8 mouse cellular contexts compared by ENCODE assay signal in genomic region chr19:47338396-47339164, GRCm38 (mm10).
DNase-seq lines count a peak whose midpoint lies in the region; ATAC-seq lines count a peak whose summit lies in the region.

No protein-coding gene starts in this region.

- 0 out of 2 replicates have a peak overlapping the region, but pooled peaks have one; percentile 0 for H3K9ac ChIP-seq in embryonic facial prominence, embryonic 15.5 days
- peak overlapping the region; percentile 43; the same call in 1 of the 2 replicates for H3K9ac ChIP-seq in neural tube, embryonic 15.5 days (replicated peaks)

- no peak overlapping the region; the same call in 1 of the 2 replicates for H3K27ac ChIP-seq in embryonic facial prominence, embryonic 15.5 days (replicated peaks)
- H3K27ac ChIP-seq in limb, embryonic 10.5 days, result peak overlapping the region; percentile 54; the same call in 1 of the 2 replicates
- H3K27ac ChIP-seq in neural tube, embryonic 15.5 days (replicated peaks), result no peak overlapping the region

- peaks cover 59% of the 10 kb centered on the region for H3K4me1 ChIP-seq in embryonic facial prominence, embryonic 15.5 days
- H3K4me1 ChIP-seq in limb, embryonic 10.5 days, result peaks cover 53% of the 10 kb centered on the region
- peaks cover 50% of the 10 kb centered on the region for H3K4me1 ChIP-seq in neural tube, embryonic 15.5 days

- ATAC-seq in embryonic facial prominence, embryonic 15.5 days (ENCODE audit: insufficient number of reproducible peaks, low FRiP score, low TSS enrichment, low read depth), result no peak
- peak; percentile 32; the same call in 1 of the 2 replicates for ATAC-seq in neural tube, embryonic 15.5 days (ENCODE audit: low FRiP score)

- no peaks in the 10 kb centered on the region for H3K36me3 ChIP-seq in embryonic facial prominence, embryonic 15.5 days
- no peaks in the 10 kb centered on the region for H3K36me3 ChIP-seq in limb, embryonic 10.5 days
- H3K36me3 ChIP-seq in neural tube, embryonic 15.5 days, result no peaks in the 10 kb centered on the region

- H3K4me2 ChIP-seq in embryonic facial prominence, embryonic 15.5 days (replicated peaks), result peak overlapping the region; percentile 55
- H3K4me2 ChIP-seq in neural tube, embryonic 15.5 days, result peak overlapping the region; percentile 65

- H3K9me3 ChIP-seq in embryonic facial prominence, embryonic 15.5 days (replicated peaks), result no peaks in the 10 kb centered on the region
- H3K9me3 ChIP-seq in limb, embryonic 10.5 days (replicated peaks), result no peaks in the 10 kb centered on the region
- no peaks in the 10 kb centered on the region for H3K9me3 ChIP-seq in neural tube, embryonic 15.5 days (replicated peaks)

- 35% methylated on average over 24 of the region's 24 CpGs for WGBS in embryonic facial prominence, embryonic 15.5 days
- 31% methylated on average over 24 of the region's 24 CpGs for WGBS in limb, embryonic 10.5 days
- WGBS in neural tube, embryonic 15.5 days, result 30% methylated on average over 24 of the region's 24 CpGs

- peak overlapping the region; percentile 31 for H3K4me3 ChIP-seq in embryonic facial prominence, embryonic 15.5 days (replicated peaks)
- H3K4me3 ChIP-seq in limb, embryonic 10.5 days, result peak overlapping the region; percentile 46
- peak overlapping the region; percentile 40 for H3K4me3 ChIP-seq in neural tube, embryonic 15.5 days (replicated peaks)

- H3K27me3 ChIP-seq in embryonic facial prominence, embryonic 15.5 days, result no peaks in the 10 kb centered on the region
- peaks cover 22% of the 10 kb centered on the region for H3K27me3 ChIP-seq in limb, embryonic 10.5 days (ENCODE audit: low read depth, poor library complexity, severe bottlenecking)
- peaks cover 25% of the 10 kb centered on the region for H3K27me3 ChIP-seq in neural tube, embryonic 15.5 days (replicated peaks)

- DNase-seq in left cerebral cortex, postnatal 4 days, result peak; percentile 37
- DNase-seq in left cerebral cortex, adult 9 months (ENCODE audit: low spot score in 2 of 2), result no peak
- no peak for DNase-seq in limb, embryonic 10.5 days (ENCODE audit: low spot score)
- DNase-seq in frontal cortex, postnatal 25 days (ENCODE audit: low spot score in 2 of 2), result no peak
- DNase-seq in B cell, adult 2 months, result no peak
- no peak for DNase-seq in left cerebral cortex, postnatal 25 days (ENCODE audit: low spot score in 2 of 2)

- intact Hi-C loops in left cerebral cortex, postnatal 4 days (cut with DNase I), result loop anchor here (5.0 kb wide), 1 partner anchor 161 kb away; the partner anchor contains the start of gene Neurl1a
- intact Hi-C loops in left cerebral cortex, postnatal 25 days (cut with DNase I), result loop anchor here (1.0 to 2.0 kb wide), 4 partner anchors 62 to 160 kb away; partner anchors contain the start of gene Neurl1a
